Mouse (Mus musculus) heart, embryonic 12.5 days (tissue): ENCODE data around the gene Fgf7. TPM values are rescaled to one million over a fixed set of nuclear protein-coding genes. Genes with fewer than 3 reads are reported as not detected.

Source experiments
- ATAC-seq: fragments of 200-750 bp; cut with Nextera tagmentation; 2 replicates; pipeline ENCODE4 v1.8.0; 2017; ENCODE audit warnings: moderate TSS enrichment, moderate library complexity; ENCODE audit not compliant: insufficient number of reproducible peaks, low FRiP score
- H3K27ac ChIP-seq: fragments of 300-500 bp; sonication (generic); 2 replicates; pipeline ENCODE4 v1.5.1; 2016; ENCODE audit warnings: mild to moderate bottlenecking, moderate library complexity; ENCODE audit not compliant: poor library complexity, severe bottlenecking
- H3K27me3 ChIP-seq: fragments of 300-500 bp; sonication (generic); replicated peaks from 2 replicates; pipeline ENCODE4 v1.6.1; 2016; ENCODE audit warnings: mild to moderate bottlenecking, moderate library complexity
- H3K36me3 ChIP-seq: fragments of 300-500 bp; sonication (generic); 2 replicates; pipeline ENCODE4 v1.6.1; 2016; ENCODE audit warnings: mild to moderate bottlenecking, moderate library complexity
- H3K4me1 ChIP-seq: fragments of 300-500 bp; sonication (generic); replicated peaks from 2 replicates; pipeline ENCODE4 v1.6.1; 2016; ENCODE audit warnings: mild to moderate bottlenecking
- H3K4me2 ChIP-seq: fragments of 300-500 bp; sonication (generic); 2 replicates; pipeline ENCODE4 v1.6.1; 2016; ENCODE audit warnings: mild to moderate bottlenecking, moderate library complexity
- H3K4me3 ChIP-seq: fragments of 300-500 bp; sonication (generic); 2 replicates; pipeline ENCODE4 v1.5.1; 2016; ENCODE audit warnings: mild to moderate bottlenecking
- H3K9ac ChIP-seq: fragments of 300-500 bp; sonication (generic); 2 replicates; pipeline ENCODE4 v1.6.1; 2016; ENCODE audit warnings: mild to moderate bottlenecking, moderate library complexity
- H3K9me3 ChIP-seq: fragments of 300-500 bp; sonication (generic); replicated peaks from 2 replicates; pipeline ENCODE4 v1.6.1; 2016; ENCODE audit warnings: mild to moderate bottlenecking, moderate library complexity
- WGBS: fragments of 180-500 bp; shearing (Covaris S2); methylation state at CpG from one replicate; pipeline ENCODE4 v1.1.7; 2016; 5-methylcytosine and 5-hydroxymethylcytosine counted together
- polyA plus RNA-seq: library from polyadenylated mRNA; unstranded; fragments of >200 nt; fragmentation: Nextera tagmentation; extraction: Ambion mirVana; gene quantifications from 2 replicates; pipeline ENCODE4 v1.2.1, GENCODE M21; 2016

Fgf7 gene
- polyA plus RNA-seq, 1 experiment from 2014 or later = 0.73 TPM

GRCm38 (mm10) chr2:126036121-126036520, 1.7 kb downstream of the Fgf7 start:
- Histone ChIP-seq H3K27ac (no peak overlapping the region), H3K9me3 (no peaks in the 10 kb centered on the region), H3K4me3 (no peak overlapping the region), H3K4me1 (peaks cover 16% of the 10 kb centered on the region), H3K36me3 (no peaks in the 10 kb centered on the region), H3K27me3 (no peaks in the 10 kb centered on the region), H3K4me2 (no peak overlapping the region), H3K9ac (no peak overlapping the region)
- no peak for ATAC-seq
- WGBS = 81% methylated on average over 4 of the region's 4 CpGs

GRCm38 (mm10) chr2:126038221-126039000, 4.0 kb downstream of the Fgf7 start:
- H3K9me3 ChIP-seq = no peaks in the 10 kb centered on the region
- WGBS = 75% methylated on average over 7 of the region's 7 CpGs
- no peak overlapping the region for H3K9ac ChIP-seq
- ATAC-seq = no peak
- H3K27me3 ChIP-seq = no peaks in the 10 kb centered on the region
- H3K4me2 ChIP-seq = no peak overlapping the region
- no peaks in the 10 kb centered on the region for H3K36me3 ChIP-seq
- peaks cover 25% of the 10 kb centered on the region for H3K4me1 ChIP-seq
- peak overlapping the region; percentile 46; the same call in 1 of the 2 replicates for H3K27ac ChIP-seq
- H3K4me3 ChIP-seq = no peak overlapping the region

GRCm38 (mm10) chr2:126039414-126039891, 5.0 kb downstream of the Fgf7 start:
- Histone ChIP-seq H3K36me3 (no peaks in the 10 kb centered on the region), H3K9me3 (no peaks in the 10 kb centered on the region), H3K27ac (peak overlapping the region; percentile 46), H3K9ac (no peak overlapping the region), H3K27me3 (no peaks in the 10 kb centered on the region), H3K4me1 (peaks cover 25% of the 10 kb centered on the region), H3K4me2 (no peak overlapping the region), H3K4me3 (no peak overlapping the region)
- 33% methylated on average over 4 of the region's 4 CpGs for WGBS
- no peak for ATAC-seq

- no peak overlapping the region for H3K4me2 ChIP-seq
- no peaks in the 10 kb centered on the region for H3K9me3 ChIP-seq
- 81% methylated on average over 2 of the region's 2 CpGs for WGBS
- H3K9ac ChIP-seq = no peak overlapping the region
- no peaks in the 10 kb centered on the region for H3K36me3 ChIP-seq
- no peak for ATAC-seq
- H3K4me3 ChIP-seq = no peak overlapping the region
- no peaks in the 10 kb centered on the region for H3K27me3 ChIP-seq
- H3K27ac ChIP-seq = no peak overlapping the region
- peaks cover 18% of the 10 kb centered on the region; the same call in 1 of the 2 replicates for H3K4me1 ChIP-seq
Measured at GRCm38 (mm10) chr2:126040651-126041050, 6.2 kb downstream of the Fgf7 start.

GRCm38 (mm10) chr2:126041237-126041636, 6.8 kb downstream of the Fgf7 start:
- H3K9me3 ChIP-seq = no peaks in the 10 kb centered on the region
- no peak for ATAC-seq
- no peaks in the 10 kb centered on the region for H3K36me3 ChIP-seq
- 89% methylated on average over 6 of the region's 6 CpGs for WGBS
- peaks cover 16% of the 10 kb centered on the region; the same call in 1 of the 2 replicates for H3K4me1 ChIP-seq
- no peak overlapping the region for H3K9ac ChIP-seq
- H3K4me2 ChIP-seq = no peak overlapping the region
- H3K27me3 ChIP-seq = no peaks in the 10 kb centered on the region
- H3K4me3 ChIP-seq = no peak overlapping the region
- H3K27ac ChIP-seq = no peak overlapping the region

GRCm38 (mm10) chr2:126042674-126043073, 8.2 kb downstream of the Fgf7 start:
- H3K27ac ChIP-seq = no peak overlapping the region
- H3K36me3 ChIP-seq = no peaks in the 10 kb centered on the region
- no peaks in the 10 kb centered on the region for H3K27me3 ChIP-seq
- H3K4me2 ChIP-seq = no peak overlapping the region
- H3K4me1 ChIP-seq = peaks cover 16% of the 10 kb centered on the region; the same call in 1 of the 2 replicates
- H3K4me3 ChIP-seq = no peak overlapping the region
- H3K9me3 ChIP-seq = no peaks in the 10 kb centered on the region
- no peak for ATAC-seq
- WGBS = 50% methylated on average over 3 of the region's 3 CpGs
- H3K9ac ChIP-seq = no peak overlapping the region

- 78% methylated on average over 5 of the region's 5 CpGs for WGBS
- H3K9ac ChIP-seq = no peak overlapping the region
- H3K4me3 ChIP-seq = no peak overlapping the region
- H3K27ac ChIP-seq = no peak overlapping the region
- no peak for ATAC-seq
- no peaks in the 10 kb centered on the region for H3K9me3 ChIP-seq
- 0 out of 2 replicates have a peak, but pooled peaks cover under 1% of the 10 kb centered on the region for H3K27me3 ChIP-seq
- H3K4me2 ChIP-seq = no peak overlapping the region
- no peaks in the 10 kb centered on the region for H3K36me3 ChIP-seq
- peaks cover 9% of the 10 kb centered on the region; the same call in 1 of the 2 replicates for H3K4me1 ChIP-seq
Measured at GRCm38 (mm10) chr2:126045621-126046020, 11.2 kb downstream of the Fgf7 start.

- ATAC-seq = no peak
Measured at GRCm38 (mm10) chr2:126052749-126053557, 18.5 kb downstream of the Fgf7 start.

GRCm38 (mm10) chr2:126053657-126054056, 19.2 kb downstream of the Fgf7 start:
- H3K4me3 ChIP-seq = no peak overlapping the region
- 0 out of 2 replicates have a peak, but pooled peaks cover 3% of the 10 kb centered on the region for H3K27me3 ChIP-seq
- H3K36me3 ChIP-seq = no peaks in the 10 kb centered on the region
- H3K27ac ChIP-seq = no peak overlapping the region
- H3K4me2 ChIP-seq = no peak overlapping the region; the same call in 1 of the 2 replicates
- H3K4me1 ChIP-seq = peaks cover 10% of the 10 kb centered on the region; the same call in 1 of the 2 replicates
- WGBS = 44% methylated on average over 5 of the region's 5 CpGs
- no peaks in the 10 kb centered on the region for H3K9me3 ChIP-seq
- no peak for ATAC-seq
- H3K9ac ChIP-seq = no peak overlapping the region

More at GRCm38 (mm10) chr2:126052749-126053557, 18.5 kb downstream of the Fgf7 start:
- WGBS = 52% methylated on average over 6 of the region's 6 CpGs
- Histone ChIP-seq H3K27me3 (0 out of 2 replicates have a peak, but pooled peaks cover 3% of the 10 kb centered on the region), H3K36me3 (no peaks in the 10 kb centered on the region), H3K4me3 (no peak overlapping the region), H3K9ac (no peak overlapping the region), H3K9me3 (no peaks in the 10 kb centered on the region), H3K27ac (no peak overlapping the region), H3K4me2 (no peak overlapping the region), H3K4me1 (peaks cover 10% of the 10 kb centered on the region; the same call in 1 of the 2 replicates)

GRCm38 (mm10) chr2:126060595-126060994, 26.1 kb downstream of the Fgf7 start:
- H3K4me3 ChIP-seq = no peak overlapping the region
- WGBS = 42% methylated on average over 4 of the region's 4 CpGs
- H3K4me1 ChIP-seq = peaks cover 23% of the 10 kb centered on the region
- no peaks in the 10 kb centered on the region for H3K36me3 ChIP-seq
- ATAC-seq = no peak
- no peaks in the 10 kb centered on the region for H3K9me3 ChIP-seq
- H3K9ac ChIP-seq = no peak overlapping the region
- H3K4me2 ChIP-seq = no peak overlapping the region
- no peak overlapping the region for H3K27ac ChIP-seq
- no peaks in the 10 kb centered on the region for H3K27me3 ChIP-seq
